In the genomic region with DNA sequence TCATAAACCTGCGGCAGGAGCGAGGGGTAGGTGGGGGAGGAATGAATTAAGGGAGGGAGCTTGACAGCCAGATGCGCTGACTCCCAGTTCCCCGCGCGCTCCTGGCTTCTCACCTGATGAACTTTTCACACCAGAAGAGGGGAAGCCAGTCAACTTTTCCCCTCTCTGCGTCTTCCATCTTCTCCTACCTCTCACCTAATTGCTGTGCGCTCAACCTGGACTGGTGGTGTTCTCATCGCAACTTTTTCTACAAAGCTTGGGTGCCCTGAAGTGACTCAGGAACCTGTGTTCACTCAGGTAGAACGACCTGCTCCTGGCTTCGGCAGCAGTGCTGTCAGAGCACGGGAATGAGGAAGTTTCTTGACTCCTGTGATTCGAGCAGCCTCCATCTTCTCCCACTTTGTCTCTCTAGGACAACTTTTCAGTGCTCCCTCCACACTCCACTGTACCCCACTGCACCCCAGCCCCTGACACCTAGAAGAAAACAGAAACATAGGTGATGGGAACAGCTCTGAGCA, we compare ENCODE assay signal across 29 mouse cellular contexts.
DNase-seq lines count a peak whose midpoint lies in the region; ATAC-seq lines count a peak whose summit lies in the region.
"Had no signal": no experiment of that assay in that cellular context is flagged by ENCODE, and none has a peak within 500 bp of the region (broad histone marks: within the 10 kb centered on the region; RNA-seq: fewer than 3 reads in every experiment).

No protein-coding gene starts in this region.

- 0 out of 2 replicates have a peak, but pooled peaks have one; percentile 32 for ATAC-seq in intestine, embryonic 14.5 days (replicated peaks; ENCODE audit: low FRiP score, low TSS enrichment, low read depth)
- no peak for ATAC-seq in intestine, embryonic 15.5 days
- 0 out of 2 replicates have a peak, but pooled peaks have one; percentile 33 for ATAC-seq in kidney, embryonic 15.5 days (replicated peaks; ENCODE audit: low FRiP score)
- ATAC-seq: forebrain, embryonic 15.5 days; hindbrain, postnatal 0 days; intestine, postnatal 0 days; lung, postnatal 0 days; midbrain, embryonic 13.5 days; Patski had no signal

- no peaks in the 10 kb centered on the region for H3K27me3 ChIP-seq in intestine, embryonic 14.5 days (replicated peaks; ENCODE audit: control insufficient read depth, insufficient read depth, low read length)
- H3K27me3 ChIP-seq in intestine, embryonic 15.5 days (replicated peaks), result no peaks in the 10 kb centered on the region
- no peaks in the 10 kb centered on the region for H3K27me3 ChIP-seq in kidney, embryonic 15.5 days
- H3K27me3 ChIP-seq: forebrain, embryonic 15.5 days; heart, embryonic 15.5 days; hindbrain, embryonic 12.5 days; liver, embryonic 13.5 days; midbrain, embryonic 13.5 days; neural tube, embryonic 15.5 days had no signal

- 58% methylated on average over 13 of the region's 13 CpGs for WGBS in intestine, embryonic 14.5 days
- WGBS in intestine, embryonic 15.5 days, result 62% methylated on average over 13 of the region's 13 CpGs
- 53% methylated on average over 13 of the region's 13 CpGs for WGBS in kidney, embryonic 15.5 days

- H3K9me3 ChIP-seq in intestine, embryonic 14.5 days (ENCODE audit: control insufficient read depth, low read length), result no peaks in the 10 kb centered on the region
- no peaks in the 10 kb centered on the region for H3K9me3 ChIP-seq in intestine, embryonic 15.5 days
- H3K9me3 ChIP-seq in kidney, embryonic 15.5 days (replicated peaks), result no peaks in the 10 kb centered on the region
- H3K9me3 ChIP-seq: forebrain, embryonic 10.5 days; forebrain, embryonic 15.5 days; heart, embryonic 15.5 days; hindbrain, embryonic 12.5 days; liver, embryonic 13.5 days; midbrain, embryonic 13.5 days; neural tube, embryonic 15.5 days had no signal

- H3K9ac ChIP-seq in intestine, embryonic 14.5 days (ENCODE audit: low read length), result no peak overlapping the region
- no peak overlapping the region for H3K9ac ChIP-seq in intestine, embryonic 15.5 days
- H3K9ac ChIP-seq in kidney, embryonic 15.5 days, result no peak overlapping the region
- H3K9ac ChIP-seq: forebrain, embryonic 15.5 days; heart, embryonic 15.5 days; hindbrain, embryonic 12.5 days; liver, embryonic 13.5 days; midbrain, embryonic 13.5 days; neural tube, embryonic 15.5 days had no signal

- H3K4me3 ChIP-seq in intestine, embryonic 14.5 days (ENCODE audit: low read depth, low read length), result no peak overlapping the region
- H3K4me3 ChIP-seq in intestine, embryonic 15.5 days (replicated peaks), result no peak overlapping the region
- no peak overlapping the region for H3K4me3 ChIP-seq in kidney, embryonic 15.5 days (replicated peaks)
- H3K4me3 ChIP-seq: forebrain, embryonic 10.5 days; forebrain, embryonic 15.5 days; heart, embryonic 15.5 days; hindbrain, embryonic 12.5 days; layer of hippocampus, adult 2 months; left cerebral cortex, adult 2 months; liver, embryonic 13.5 days; midbrain, embryonic 13.5 days; neural tube, embryonic 15.5 days had no signal

- H3K4me1 ChIP-seq in intestine, embryonic 14.5 days (replicated peaks; ENCODE audit: control insufficient read depth, insufficient read depth, low read length), result peaks cover 7% of the 10 kb centered on the region; the same call in 1 of the 2 replicates
- no peaks in the 10 kb centered on the region for H3K4me1 ChIP-seq in intestine, embryonic 15.5 days (replicated peaks)
- H3K4me1 ChIP-seq in kidney, embryonic 15.5 days, result peaks cover 17% of the 10 kb centered on the region
- H3K4me1 ChIP-seq: forebrain, embryonic 15.5 days; heart, embryonic 15.5 days; liver, embryonic 13.5 days had no signal

- H3K36me3 ChIP-seq in intestine, embryonic 14.5 days (ENCODE audit: control insufficient read depth, insufficient read depth, low read length), result no peaks in the 10 kb centered on the region
- no peaks in the 10 kb centered on the region for H3K36me3 ChIP-seq in intestine, embryonic 15.5 days
- H3K36me3 ChIP-seq in kidney, embryonic 15.5 days, result no peaks in the 10 kb centered on the region
- H3K36me3 ChIP-seq: forebrain, embryonic 10.5 days; forebrain, embryonic 15.5 days; heart, embryonic 15.5 days; hindbrain, embryonic 12.5 days; liver, embryonic 13.5 days; midbrain, embryonic 13.5 days; neural tube, embryonic 15.5 days had no signal

- no peak overlapping the region for H3K27ac ChIP-seq in intestine, embryonic 14.5 days (ENCODE audit: low read depth)
- no peak overlapping the region for H3K27ac ChIP-seq in intestine, embryonic 15.5 days
- peak overlapping the region; percentile 59 for H3K27ac ChIP-seq in kidney, embryonic 15.5 days
- H3K27ac ChIP-seq: forebrain, embryonic 10.5 days; forebrain, embryonic 15.5 days; heart, embryonic 15.5 days; hindbrain, embryonic 12.5 days; hindbrain, postnatal 0 days; layer of hippocampus, adult 2 months; left cerebral cortex, adult 2 months; liver, embryonic 13.5 days; macrophage had no signal

- no peak for DNase-seq in intestine, embryonic 14.5 days (ENCODE audit: low spot score)
- DNase-seq in kidney, adult 18-20 months, result peak; percentile 9
- DNase-seq in kidney, postnatal 25 days, result peak; percentile 7 to 42
- DNase-seq in spleen, adult 18-20 months, result no peak
- no peak for DNase-seq in cerebellum, adult 8-10 months
- DNase-seq in adrenal gland, postnatal 10 days, result no peak
- DNase-seq: adrenal gland, postnatal 25 days; cerebellum, adult 18-20 months; cerebellum, postnatal 14 days; gastrocnemius, postnatal 36 days; heart, postnatal 36 days; liver, embryonic 13.5 days; lung, adult 18-20 months; thymus, postnatal 4 days had no signal

- H3K4me2 ChIP-seq in intestine, embryonic 14.5 days (ENCODE audit: low read length), result no peak overlapping the region
- no peak overlapping the region for H3K4me2 ChIP-seq in intestine, embryonic 15.5 days (replicated peaks)
- no peak overlapping the region for H3K4me2 ChIP-seq in kidney, embryonic 15.5 days
- H3K4me2 ChIP-seq: forebrain, embryonic 15.5 days; heart, embryonic 15.5 days; hindbrain, embryonic 12.5 days; liver, embryonic 13.5 days; midbrain, embryonic 13.5 days; neural tube, embryonic 15.5 days had no signal

Comparison
In these comparisons a context has a peak if more than half of its experiments do, and no peak if none do; other contexts are left out.
1. DNase-seq: peak in kidney, adult 18-20 months (single experiment) and kidney, postnatal 25 days (2 of 2); none in intestine, embryonic 14.5 days (single experiment), spleen, adult 18-20 months (0 of 2), cerebellum, adult 8-10 months (single experiment) and adrenal gland, postnatal 10 days (single experiment).